Mouse (Mus musculus) B cell, adult 2 months (primary cell): ENCODE measurements around the gene Aicda.

Experiments used
- DNase-seq, 2 experiments: peaks; one replicate each; pipeline ENCODE4 v3.0.0; 2022

Gene Aicda

GRCm38 (mm10) chr6:122601615-122602014, 48.0 kb downstream of the Aicda start:
- DNase-seq, result no peak

DNA sequence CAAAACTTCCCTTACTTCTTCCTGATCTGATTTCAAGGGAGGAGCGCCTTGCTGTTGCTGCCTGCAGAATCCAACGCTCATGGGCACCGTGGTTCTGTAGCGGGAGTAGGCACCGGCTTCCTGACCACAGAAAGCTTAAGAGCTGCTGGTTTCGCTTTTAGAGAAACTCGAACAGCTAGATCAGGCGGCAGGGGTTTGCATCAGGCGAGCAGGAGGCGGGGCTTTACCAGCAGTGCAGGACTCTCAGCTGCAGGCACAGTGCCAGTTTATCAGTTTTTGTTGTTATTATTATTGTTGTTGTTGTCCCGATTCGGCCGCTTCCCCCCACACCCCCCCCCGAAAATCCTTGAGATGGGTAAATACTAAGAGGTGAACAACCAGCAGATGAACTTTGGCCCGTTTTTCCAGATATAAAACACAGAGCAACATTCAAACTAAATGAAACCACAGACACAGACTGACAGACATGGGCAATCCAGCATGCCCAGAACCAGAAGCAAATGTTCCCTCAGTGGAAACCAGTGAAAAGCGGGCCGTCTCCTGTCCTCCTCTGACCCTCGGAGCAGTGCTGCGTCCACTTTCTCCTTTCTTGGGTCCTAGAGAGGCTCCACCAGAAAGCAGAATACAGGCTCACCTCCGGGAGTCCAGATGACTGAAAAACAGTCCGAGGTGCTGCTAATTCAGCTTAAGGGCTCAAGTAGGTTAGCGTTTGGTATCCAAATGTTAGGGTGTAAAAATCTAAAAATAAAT, 48.8 kb downstream of the Aicda start, which contains the start of gene Apobec1:
TSS of gene Apobec1 (minus strand) at position 203 of the 750 bp plus-strand sequence.
- DNase-seq, result peak; percentile 82 to 85

GRCm38 (mm10) chr6:122602992-122603322, 49.4 kb downstream of the Aicda start:
- DNase-seq, result no peak

DNA sequence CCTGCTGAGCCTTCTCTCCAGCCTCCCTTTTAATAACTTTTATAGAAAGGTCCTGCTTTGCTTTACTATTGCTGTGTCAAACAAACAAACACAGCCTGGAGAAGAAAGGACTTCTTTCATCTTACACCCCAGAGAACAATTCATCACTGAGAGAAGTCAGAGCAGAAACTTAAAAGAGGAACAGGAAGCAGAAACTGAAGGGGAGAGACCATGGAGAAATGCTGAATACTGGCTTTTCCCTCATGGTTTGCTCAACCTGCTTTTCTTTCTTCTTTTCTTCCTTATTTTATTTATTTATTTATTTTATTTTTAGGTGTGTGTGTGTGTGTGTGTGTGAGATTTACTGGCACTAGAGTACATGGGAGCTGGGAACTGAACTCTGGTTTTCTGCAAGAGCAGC, 50.7 kb downstream of the Aicda start:
- DNase-seq, result peak in 1 of 2 experiments; percentile 14

DNA sequence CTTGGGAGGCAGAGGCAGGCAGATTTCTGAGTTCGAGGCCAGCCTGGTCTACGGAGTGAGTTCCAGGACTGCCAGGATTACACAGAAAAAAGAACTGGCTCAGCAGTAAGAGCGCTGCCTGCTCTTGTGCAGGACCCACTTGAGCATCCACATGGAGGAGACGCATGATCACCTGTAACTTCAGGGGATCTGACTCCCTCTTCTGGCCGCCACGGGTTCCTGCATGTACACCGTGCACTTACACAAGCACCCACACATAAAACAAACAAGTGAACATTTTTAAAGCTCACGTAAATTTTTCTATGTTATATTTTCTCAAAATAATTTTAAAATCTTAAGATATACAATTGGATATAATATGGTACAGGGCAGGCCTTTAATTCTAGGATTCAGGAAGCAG, 51.9 kb downstream of the Aicda start:
- peak; percentile 48 to 53 for DNase-seq

- no peak for DNase-seq
These were observed 53.1 kb downstream of the Aicda start for GRCm38 (mm10) chr6:122606661-122607060.

GRCm38 (mm10) chr6:122607700-122608099, 54.1 kb downstream of the Aicda start:
- DNase-seq, result no peak

DNA sequence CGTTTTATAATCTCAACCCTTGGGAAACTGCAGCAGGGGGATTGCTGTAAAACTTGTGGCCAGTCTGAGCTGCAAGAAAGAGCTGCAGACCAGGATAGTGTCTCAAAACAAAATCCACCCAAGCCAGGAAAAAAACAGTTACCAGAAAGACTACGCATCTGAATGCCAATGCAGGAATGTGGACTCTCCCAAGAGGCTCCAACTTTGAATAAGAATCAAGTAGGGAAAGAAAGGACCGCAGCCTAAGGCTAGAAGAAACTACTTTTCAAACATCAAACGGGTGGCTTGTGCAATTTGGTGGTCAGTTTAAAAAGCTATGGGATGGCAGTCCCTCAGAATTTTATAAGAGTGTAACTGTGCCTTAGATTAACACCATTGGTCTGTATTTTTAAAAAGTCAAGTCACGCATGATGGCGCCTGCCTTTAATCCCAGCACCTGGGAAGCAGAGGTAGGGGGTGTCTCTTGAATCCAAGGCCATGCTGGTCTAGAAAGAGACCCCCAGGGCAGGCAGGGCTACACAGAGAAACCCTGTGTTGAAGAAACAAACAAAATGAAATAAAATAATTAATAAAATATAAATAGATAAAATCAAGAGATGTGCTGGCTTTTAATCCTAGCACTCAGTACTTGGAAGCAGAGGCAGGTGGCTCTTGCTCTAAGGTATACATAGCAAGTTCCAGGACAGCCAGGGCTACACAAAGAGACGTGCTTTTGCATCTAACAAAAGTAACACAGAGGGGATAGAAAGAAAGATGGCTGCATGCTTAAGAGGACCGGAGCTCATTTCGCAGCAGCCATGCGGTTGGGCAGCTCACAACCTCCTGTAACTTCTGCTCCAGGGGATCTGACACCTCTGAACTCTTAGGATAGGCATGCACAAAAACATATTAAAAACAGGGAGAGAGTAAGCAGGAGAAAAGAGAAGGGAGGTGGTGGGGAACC, 55.1 kb downstream of the Aicda start:
- no peak for DNase-seq

- no peak for DNase-seq
These were observed 55.8 kb downstream of the Aicda start for GRCm38 (mm10) chr6:122609377-122609728.

- no peak for DNase-seq
These were observed 56.2 kb downstream of the Aicda start, which contains the start of gene Gdf3 for GRCm38 (mm10) chr6:122609771-122610170. Gene Gdf3, minus strand, starts transcription at chr6:122610087.

DNA sequence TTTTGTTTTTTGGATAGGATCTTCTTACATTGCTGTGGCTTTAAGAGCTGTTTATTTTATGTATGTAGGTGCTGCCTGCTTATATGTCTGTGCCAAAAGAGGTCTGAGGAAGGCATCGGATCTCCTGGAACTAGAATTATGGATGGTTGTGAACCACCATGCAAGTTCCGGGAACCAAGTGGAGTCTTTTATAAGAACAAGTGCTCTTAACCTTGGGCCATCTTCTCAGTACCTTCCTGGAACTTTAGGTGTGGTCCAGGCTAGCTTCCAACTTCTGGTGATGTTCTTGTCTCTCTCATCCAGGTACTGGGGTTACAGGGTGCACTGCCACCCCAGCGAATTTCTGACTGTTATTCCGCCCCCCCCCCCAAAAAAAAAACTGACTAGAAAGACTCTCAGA, 58.8 kb downstream of the Aicda start:
- DNase-seq, result no peak
